Mouse (Mus musculus) thymus, adult 2 months (tissue): Measurements from ENCODE around the gene Fam131c. TPM values are rescaled to one million over a fixed set of nuclear protein-coding genes. Genes with fewer than 3 reads are reported as not detected.
A peak's percentile ranks its signal among the peaks of the same experiment; 100 is the strongest.

Source experiments
- DNase-seq: peaks from one replicate; pipeline ENCODE4 v3.0.0; 2021
- H3K27ac ChIP-seq: fragments of 200-500 bp; 2 replicates; pipeline ENCODE4 v1.5.1; 2012; ENCODE audit warnings: low read length, control low read depth; ENCODE audit not compliant: control insufficient read depth, insufficient read depth
- H3K27me3 ChIP-seq: fragments of 200-500 bp; 2 replicates; pipeline ENCODE4 v1.6.1; 2012; ENCODE audit warnings: mild to moderate bottlenecking, low read length, moderate library complexity, mixed read lengths; ENCODE audit not compliant: control insufficient read depth, insufficient read depth
- H3K36me3 ChIP-seq: fragments of 200-500 bp; 2 replicates; pipeline ENCODE4 v1.6.1; 2012; ENCODE audit warnings: mild to moderate bottlenecking, low read length, moderate library complexity; ENCODE audit not compliant: control insufficient read depth, insufficient read depth
- H3K4me1 ChIP-seq: fragments of 200-500 bp; replicated peaks from 2 replicates; pipeline ENCODE4 v1.6.1; 2012; ENCODE audit warnings: low read length; ENCODE audit not compliant: control insufficient read depth, insufficient read depth
- H3K4me3 ChIP-seq: fragments of 200-500 bp; 2 replicates; pipeline ENCODE4 v1.5.1; 2012; ENCODE audit warnings: mild to moderate bottlenecking, low read length, control low read depth, moderate library complexity; ENCODE audit not compliant: control insufficient read depth, insufficient read depth
- CTCF ChIP-seq: fragments of 200-500 bp; IDR thresholded peaks from 2 replicates; pipeline ENCODE4 v1.5.1; 2012; ENCODE audit warnings: mild to moderate bottlenecking, control low read depth, low read length, moderate library complexity, borderline replicate concordance; ENCODE audit not compliant: control insufficient read depth, poor library complexity, insufficient read depth; ENCODE audit errors: extremely low read depth
- POLR2A ChIP-seq: fragments of 200-500 bp; IDR thresholded peaks from 2 replicates; pipeline ENCODE4 v1.6.1; 2012; ENCODE audit warnings: mild to moderate bottlenecking, low read length, control low read depth, moderate library complexity; ENCODE audit not compliant: control insufficient read depth, poor library complexity, insufficient read depth; ENCODE audit errors: extremely low read depth
- WGBS: fragments of 180-500 bp; shearing (Covaris S2); methylation state at CpG from one replicate; pipeline ENCODE4 v1.1.7; 2018; 5-methylcytosine and 5-hydroxymethylcytosine counted together
- polyA plus RNA-seq: library from polyadenylated mRNA; depleted of rRNA; stranded (reverse); fragments of >200 nt; gene quantifications from 2 replicates; pipeline ENCODE4 v1.2.3, GENCODE M21; 2012

Gene Fam131c
- polyA plus RNA-seq, 1 experiment = 0.40 TPM

DNA sequence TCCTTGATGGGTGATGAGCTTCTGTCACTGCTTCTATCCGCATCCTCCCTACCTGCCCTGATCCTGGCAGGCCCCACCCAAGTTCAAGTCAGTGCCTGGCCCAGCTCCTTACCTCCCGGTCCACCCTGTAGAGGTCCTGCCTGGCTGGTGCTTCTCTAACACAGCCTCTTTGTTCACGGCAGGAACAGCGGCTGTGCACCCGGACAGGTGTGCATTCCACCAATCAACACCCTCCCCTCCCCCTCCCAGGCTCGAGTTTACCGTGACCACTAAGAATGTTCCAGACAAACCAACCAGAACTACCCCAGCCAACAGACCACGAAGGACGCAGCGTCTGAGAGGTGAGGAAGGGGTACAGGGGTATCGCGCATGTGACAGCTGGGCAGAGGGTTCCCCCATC is 30.5 kb downstream of the Fam131c start, which contains the start of gene Clcnka:
Clcnka (minus strand) TSS at position 180 of the 400 bp plus-strand sequence.
- Histone ChIP-seq H3K36me3 (no peaks in the 10 kb centered on the region), H3K4me3 (no peak within 1 kb of the TSS), H3K4me1 (no peaks in the 10 kb centered on the region), H3K27ac (no peak within 1 kb of the TSS), H3K27me3 (no peaks in the 10 kb centered on the region)
- 76% methylated on average over 12 of the region's 12 CpGs for WGBS
- no peak for DNase-seq
- no peak for TF ChIP-seq POLR2A
- TF ChIP-seq CTCF = no peak

DNA sequence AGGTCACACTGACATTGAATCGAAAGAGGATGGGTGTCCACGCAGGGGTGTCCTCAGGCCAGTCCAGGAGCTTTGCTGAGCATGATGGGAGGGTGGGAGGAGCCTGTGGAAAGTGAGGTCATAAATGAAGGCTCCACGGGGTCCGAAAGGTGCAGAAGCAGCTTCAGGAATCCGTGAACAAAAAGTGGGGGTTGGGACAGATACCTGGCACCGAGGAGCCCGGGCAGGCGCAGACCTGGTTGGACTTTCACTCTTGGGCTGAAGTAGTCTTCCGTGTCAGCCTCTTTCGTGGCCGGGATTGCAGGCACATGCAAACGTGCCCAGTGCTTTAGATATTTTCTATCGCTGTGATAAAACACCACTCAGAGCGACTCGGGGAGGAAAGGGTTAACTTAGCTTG is 32.2 kb downstream of the Fam131c start:
- TF ChIP-seq CTCF (no peak), POLR2A (no peak)
- Histone ChIP-seq H3K4me1 (no peaks in the 10 kb centered on the region), H3K36me3 (no peaks in the 10 kb centered on the region), H3K27ac (no peak overlapping the region), H3K4me3 (no peak overlapping the region), H3K27me3 (no peaks in the 10 kb centered on the region)
- DNase-seq = no peak
- WGBS = 91% methylated on average over 15 of the region's 15 CpGs

DNA sequence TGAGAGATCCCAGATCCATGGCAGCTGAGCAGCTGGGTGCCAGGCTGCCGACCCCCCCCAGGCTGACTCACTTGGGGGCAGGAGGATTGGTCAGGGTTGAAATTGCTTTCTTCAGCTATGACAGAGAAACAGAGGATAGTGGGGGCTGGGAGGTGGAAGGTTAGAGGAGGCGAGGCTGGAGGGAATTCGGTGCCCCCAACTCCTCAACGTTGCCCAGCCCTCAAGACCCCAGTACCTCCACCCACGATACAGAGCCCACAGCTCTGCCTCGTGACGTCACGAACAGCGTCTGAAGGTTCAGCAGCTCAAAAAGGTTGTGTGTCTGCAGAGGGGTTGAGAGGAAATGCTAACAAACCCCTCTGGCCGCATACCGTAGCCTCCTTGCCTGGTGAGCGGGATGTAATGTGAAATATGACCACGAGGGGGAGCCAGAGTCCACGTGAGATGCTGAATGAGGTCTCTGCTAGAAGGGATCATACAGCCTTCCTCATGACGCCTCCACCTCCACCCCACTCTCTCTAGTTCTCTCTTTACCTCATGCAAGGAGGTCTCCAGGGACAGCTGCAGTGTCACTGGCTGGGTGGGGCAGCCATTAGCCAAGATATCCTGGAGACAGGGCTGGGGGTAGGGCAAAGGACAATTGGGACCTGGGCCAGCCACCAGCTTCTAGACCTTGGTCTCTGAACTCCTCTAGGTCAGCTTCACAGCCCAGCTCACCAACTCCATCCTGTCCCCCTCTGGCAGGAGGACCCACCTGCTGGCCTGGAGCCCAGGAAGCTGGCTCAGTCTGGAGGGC is 36.7 kb downstream of the Fam131c start:
- WGBS = 20% methylated on average over 15 of the region's 15 CpGs
- Histone ChIP-seq H3K27me3 (no peaks in the 10 kb centered on the region), H3K27ac (no peak overlapping the region), H3K36me3 (no peaks in the 10 kb centered on the region), H3K4me3 (no peak overlapping the region), H3K4me1 (no peaks in the 10 kb centered on the region)
- DNase-seq = peak; percentile 87
- TF ChIP-seq POLR2A (no peak), CTCF (peak; percentile 78; the same call in 1 of the 2 replicates)

- H3K4me1 ChIP-seq = no peaks in the 10 kb centered on the region
- WGBS = 89% methylated on average over 3 of the region's 3 CpGs
- no peak overlapping the region for H3K4me3 ChIP-seq
- H3K36me3 ChIP-seq = no peaks in the 10 kb centered on the region
- no peak for DNase-seq
- no peaks in the 10 kb centered on the region for H3K27me3 ChIP-seq
- TF ChIP-seq CTCF (no peak), POLR2A (no peak)
- H3K27ac ChIP-seq = no peak overlapping the region
Measured at GRCm38 (mm10) chr4:141405314-141405622, 37.2 kb downstream of the Fam131c start.

DNA sequence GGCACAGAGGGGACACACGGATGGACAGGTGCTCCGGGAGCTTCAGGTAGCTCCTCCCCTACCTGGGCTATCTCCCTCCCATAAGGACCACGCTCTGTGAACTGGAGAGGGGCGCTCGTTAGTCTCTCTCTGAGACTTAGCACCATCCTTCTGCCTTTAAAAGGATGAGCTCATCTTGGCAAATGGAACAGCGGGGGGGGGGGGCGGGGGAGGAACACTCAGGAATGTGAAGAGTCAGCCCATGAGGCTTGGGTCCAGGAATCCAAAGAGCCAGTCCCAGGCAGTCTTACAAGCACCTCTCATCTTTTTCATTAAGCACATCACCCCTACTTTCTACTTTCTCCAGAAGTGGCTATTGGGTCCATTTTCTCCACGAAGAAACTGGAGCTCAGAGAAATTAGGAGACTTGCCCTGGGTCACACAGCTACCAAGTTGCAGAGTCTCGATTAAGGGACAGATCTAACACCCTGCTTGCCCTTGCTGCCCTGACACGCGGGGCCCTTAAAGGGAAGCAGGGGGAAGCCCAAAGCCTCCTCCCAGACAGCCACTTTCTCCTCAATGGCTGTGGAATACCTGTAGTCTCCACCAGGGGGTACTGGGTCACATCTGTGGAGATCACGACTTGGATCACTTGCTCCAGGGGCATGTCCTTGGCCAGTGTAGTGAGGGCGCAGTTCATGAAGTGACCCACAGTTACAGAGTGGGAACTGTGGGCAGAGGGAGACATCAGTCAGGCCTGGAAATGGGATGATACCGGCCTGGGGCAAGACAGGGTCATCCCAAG is 38.7 kb downstream of the Fam131c start:
- WGBS = 57% methylated on average over 14 of the region's 14 CpGs
- Histone ChIP-seq H3K4me3 (no peak overlapping the region), H3K27ac (no peak overlapping the region), H3K36me3 (no peaks in the 10 kb centered on the region), H3K27me3 (no peaks in the 10 kb centered on the region), H3K4me1 (no peaks in the 10 kb centered on the region)
- peak; percentile 23; the same call in 1 of the 2 replicates for TF ChIP-seq CTCF
- no peak for TF ChIP-seq POLR2A
- peak; percentile 44 for DNase-seq

GRCm38 (mm10) chr4:141408577-141408976 is 40.6 kb downstream of the Fam131c start:
- H3K27ac ChIP-seq = no peak overlapping the region
- no peak overlapping the region for H3K4me3 ChIP-seq
- H3K4me1 ChIP-seq = no peaks in the 10 kb centered on the region
- TF ChIP-seq CTCF = no peak
- TF ChIP-seq POLR2A = no peak
- no peaks in the 10 kb centered on the region for H3K27me3 ChIP-seq
- no peak for DNase-seq
- 95% methylated on average over 3 of the region's 3 CpGs for WGBS
- no peaks in the 10 kb centered on the region for H3K36me3 ChIP-seq
